Mouse (Mus musculus): Measurements from ENCODE around the gene Smo. TPM values are rescaled to one million over a fixed set of nuclear protein-coding genes. Genes with fewer than 3 reads are reported as not detected.

The Smo gene
- total RNA-seq, 2 experiments from 2014 or later, result 11.0 to 14.4 TPM

DNA sequence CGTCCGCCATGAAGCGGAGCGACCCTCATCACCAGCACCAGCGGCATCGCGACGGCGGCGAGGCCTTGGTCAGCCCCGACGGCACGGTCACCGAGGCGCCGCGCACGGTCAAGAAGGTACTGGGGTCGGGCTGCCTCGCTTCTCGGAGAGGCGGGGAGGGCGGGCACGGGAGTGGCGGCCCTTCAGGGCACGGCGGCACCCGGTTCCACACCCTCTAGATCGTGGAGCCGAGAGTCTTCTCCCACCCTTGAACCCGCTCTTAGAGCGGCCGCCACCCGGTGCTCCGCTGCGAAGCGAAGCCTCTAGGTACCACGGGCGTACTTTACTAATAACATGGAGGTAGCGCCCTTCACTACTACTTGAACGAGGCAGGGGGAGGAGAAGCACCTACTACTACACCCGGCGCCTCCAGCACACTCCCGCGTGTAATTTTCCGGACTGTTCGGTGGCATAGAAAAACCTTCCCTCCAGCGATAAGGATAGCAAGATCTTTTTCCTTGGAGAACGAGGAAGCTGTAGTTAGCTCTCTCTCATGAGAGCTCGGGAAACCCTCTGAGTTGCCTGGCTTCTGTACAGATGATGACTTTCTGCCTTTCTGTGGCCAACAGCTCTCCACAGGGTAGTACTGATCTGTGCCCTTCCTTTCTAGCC, 33.6 kb downstream of the Smo start:
- DNase-seq, result peak; percentile 18
- intact Hi-C loops (cut with DNase I; ENCODE audit: low total_unique reads), result no loop called here

DNA sequence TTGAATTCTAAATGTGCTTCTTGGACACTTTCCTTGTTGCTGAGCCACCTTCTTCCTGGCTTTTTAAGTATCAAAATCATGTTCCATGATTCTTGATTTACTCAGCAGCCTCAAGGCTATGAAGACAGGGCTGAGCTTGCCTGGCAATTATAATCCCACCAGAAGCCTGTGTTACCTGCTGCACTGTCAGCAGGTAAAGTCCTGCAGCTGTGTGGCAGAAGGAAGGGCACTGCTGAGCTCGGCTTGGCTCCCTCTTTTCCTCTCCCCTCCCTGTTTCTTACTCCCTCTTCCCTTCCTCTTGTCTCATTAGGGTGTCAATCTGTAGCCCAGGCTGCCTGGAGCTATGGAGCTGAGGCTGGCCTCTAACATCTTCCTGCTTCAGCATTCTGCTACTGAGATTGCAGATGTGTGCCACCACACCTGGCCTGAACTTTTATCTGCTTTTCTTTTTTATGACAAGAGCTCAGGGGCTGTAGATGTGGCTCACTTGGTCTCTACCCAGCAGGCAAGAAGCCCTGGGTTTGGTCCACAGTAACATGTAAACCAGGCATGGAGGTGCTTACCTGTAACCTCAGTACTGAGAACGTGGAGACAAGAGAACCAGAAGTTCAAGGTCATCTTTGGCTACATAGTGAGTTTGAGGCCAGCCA, 35.5 kb downstream of the Smo start:
- no peak for DNase-seq
- intact Hi-C loops (cut with DNase I; ENCODE audit: low total_unique reads), result no loop called here

DNA sequence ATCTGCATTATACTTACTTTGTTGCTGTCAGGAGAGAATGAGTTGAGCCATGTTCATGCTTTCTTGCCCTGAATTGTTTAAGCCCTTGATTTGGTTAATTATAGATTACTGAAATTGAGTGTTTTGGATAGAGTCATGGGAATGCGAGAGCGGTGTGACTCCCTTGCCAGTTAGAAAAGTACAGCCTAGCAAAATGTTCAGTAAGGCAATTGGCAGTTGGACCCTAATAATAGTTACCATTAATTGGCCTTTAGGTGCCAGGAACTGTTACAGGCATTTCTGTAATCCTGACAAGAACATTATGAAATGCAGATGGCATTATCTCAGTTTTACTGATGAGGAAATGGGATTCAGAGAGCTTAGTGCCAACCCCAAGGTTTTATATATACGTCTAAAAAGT, 36.9 kb downstream of the Smo start:
- intact Hi-C loops (cut with DNase I; ENCODE audit: low total_unique reads), result no loop called here
- DNase-seq, result no peak

DNA sequence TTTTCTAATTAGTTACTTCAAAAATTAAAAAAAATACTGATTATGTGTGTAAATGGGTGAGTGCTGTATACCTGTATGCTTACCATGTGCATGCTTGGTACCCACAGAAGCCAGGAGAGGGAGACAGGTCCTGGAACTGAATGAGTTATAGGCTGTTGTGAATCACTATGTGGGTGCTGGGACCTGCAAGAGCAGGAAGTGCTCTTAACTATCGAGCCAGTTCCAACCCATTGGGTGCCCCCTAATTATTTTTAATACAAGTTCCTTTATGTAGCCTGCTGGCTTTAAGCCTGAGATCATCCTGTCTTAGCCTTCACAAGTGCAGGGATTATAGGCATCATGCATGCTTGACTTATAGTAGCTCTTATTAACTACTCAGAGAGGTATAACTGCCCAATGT, 38.9 kb downstream of the Smo start:
- intact Hi-C loops (cut with DNase I; ENCODE audit: low total_unique reads), result no loop called here
- no peak for DNase-seq

DNA sequence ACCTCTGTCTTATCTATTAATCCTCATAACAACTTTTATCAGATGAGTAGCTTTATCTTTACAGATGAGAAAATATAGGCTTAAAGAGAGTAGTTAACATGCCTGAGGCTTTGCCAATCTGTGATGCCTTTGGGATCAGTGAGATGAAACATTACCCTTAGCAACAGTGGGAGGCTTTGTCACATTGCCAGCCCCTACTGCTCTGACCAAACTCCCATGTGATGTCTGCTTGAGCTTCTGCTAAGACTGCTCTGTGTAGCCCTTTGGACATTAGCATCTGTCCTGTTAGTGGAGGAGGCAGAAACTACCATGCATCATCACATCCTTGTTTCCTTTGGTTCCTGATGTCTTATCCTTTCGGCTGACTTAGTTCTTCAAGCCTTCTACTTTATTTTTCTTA, 40.3 kb downstream of the Smo start:
- DNase-seq, result no peak
- intact Hi-C loops (cut with DNase I; ENCODE audit: low total_unique reads), result no loop called here

DNA sequence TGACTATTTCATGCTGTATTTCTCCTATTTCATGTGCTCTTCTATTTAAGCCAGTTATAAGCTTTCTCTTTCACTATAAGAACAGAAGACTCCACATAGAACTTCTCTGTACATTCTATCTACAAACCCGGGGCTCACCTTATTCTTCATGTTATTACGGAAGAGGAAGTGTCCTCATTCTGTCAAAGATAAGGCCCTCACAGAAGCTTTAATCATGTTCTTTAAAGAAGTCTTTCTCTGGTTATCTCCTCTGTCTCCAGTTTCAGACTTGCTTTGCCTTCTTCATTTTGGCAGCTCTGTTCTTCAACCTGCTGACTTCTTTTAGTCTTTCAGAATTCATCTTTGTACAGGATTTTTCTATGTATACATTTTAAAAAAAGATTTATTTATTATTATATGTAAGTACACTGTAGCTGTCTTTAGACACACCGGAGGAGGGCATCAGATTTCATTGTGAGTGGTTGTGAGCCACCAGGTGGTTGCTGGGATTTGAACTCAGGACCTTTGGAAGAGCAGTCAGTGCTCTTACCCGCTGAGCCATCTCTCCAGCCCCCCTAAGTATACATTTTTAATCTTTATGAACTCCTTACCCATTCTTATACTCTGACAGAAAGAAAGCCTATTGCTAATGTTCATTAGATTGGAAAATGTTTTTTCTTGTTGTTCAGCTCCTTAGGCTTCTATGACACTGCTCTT, 41.4 kb downstream of the Smo start:
- DNase-seq, result no peak
- intact Hi-C loops (cut with DNase I; ENCODE audit: low total_unique reads), result no loop called here

DNA sequence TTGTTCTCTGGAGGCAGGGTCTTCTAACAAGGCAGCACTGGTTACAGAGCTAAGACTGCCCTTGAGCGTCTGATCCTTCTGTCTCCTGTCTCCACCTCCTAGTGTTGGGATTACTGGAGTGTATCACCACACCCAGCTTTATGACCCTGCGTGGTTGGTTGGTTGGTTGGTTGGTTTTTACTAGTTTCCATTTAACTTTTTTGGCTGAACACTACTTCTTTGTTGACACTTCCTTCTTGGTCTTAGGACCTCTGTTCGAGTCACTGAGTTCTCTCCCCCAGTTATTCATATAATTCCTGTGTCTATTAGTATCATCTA, 41.9 kb downstream of the Smo start:
- intact Hi-C loops (cut with DNase I; ENCODE audit: low total_unique reads), result no loop called here
- no peak for DNase-seq

DNA sequence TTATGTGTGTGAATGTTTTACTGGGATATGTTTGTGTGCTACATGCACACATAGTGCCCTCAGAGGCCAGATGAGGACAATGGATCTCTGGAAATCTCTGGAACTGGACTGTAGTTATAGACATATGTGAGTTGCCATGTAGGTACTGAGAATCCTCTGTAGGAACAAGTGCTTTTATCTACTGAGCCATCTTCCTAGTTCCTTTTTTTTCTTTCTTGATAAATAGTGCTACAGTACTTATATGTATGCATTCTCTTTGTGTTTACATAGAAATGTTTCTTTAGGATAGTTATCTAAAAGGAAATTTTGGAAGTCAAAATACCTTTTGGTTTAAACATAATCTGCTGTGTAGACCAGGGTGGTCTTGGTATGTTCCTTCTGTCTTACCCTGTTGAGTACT, 44.8 kb downstream of the Smo start:
- DNase-seq, result no peak
- intact Hi-C loops (cut with DNase I; ENCODE audit: low total_unique reads), result no loop called here

DNA sequence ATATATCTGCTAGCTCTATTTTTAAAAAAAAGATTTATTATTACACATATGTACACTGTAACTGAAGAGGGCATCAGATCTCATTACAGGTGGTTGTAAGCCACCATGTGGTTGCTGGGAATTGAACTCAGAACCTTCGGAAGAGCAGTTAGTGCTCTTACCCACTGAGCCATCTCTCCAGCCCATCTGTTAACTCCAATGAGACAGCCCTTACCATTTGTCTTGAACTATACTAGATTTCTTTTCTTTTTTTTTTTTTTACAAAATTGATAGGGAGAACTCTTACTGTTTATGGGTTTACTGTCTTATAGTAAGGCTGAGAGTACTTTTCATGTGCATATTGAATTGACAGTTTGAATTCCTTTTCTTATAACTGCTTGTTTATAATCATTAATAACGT, 45.3 kb downstream of the Smo start:
- no peak for DNase-seq
- intact Hi-C loops (cut with DNase I; ENCODE audit: low total_unique reads), result no loop called here

DNA sequence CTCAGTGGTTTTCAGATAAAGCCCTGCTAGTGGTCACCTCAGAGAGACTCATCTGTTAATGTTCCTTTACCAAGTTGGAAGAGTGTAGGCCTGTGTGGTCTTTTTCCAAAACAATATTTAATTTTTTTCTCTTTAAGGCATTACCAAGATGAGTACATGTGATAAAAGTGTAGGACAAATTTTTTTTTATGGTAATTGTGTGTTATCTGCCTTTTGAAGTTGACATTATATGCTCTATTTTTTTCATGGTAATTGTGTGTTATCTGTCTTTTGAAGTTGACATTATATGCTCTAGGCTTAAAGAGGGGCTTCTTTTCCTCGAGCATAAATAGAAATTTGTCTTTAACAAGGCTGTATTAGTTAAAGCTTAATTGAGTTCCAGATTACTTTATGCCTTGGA, 46.9 kb downstream of the Smo start:
- DNase-seq, result no peak
- intact Hi-C loops (cut with DNase I; ENCODE audit: low total_unique reads), result no loop called here

DNA sequence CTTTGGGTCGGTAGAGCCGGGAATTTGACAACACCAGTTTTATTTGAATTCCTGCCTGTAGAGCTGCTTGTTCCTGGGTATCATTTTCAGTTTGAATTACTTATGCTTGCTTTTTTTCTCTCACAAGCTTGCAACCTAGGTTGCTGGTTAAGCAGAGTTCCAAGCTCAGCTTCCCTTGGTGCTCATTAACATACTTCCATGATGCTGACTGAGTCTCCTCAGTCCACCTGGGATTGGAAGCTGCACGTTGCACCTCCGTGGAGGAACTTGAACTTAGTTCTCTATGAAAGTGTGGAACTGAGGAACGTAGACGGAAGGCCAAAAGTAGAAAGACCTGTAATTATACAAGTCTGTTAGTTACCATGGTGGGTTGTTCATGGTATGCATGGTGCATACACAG, 48.7 kb downstream of the Smo start:
- intact Hi-C loops (cut with DNase I; ENCODE audit: low total_unique reads), result no loop called here
- DNase-seq, result no peak

DNA sequence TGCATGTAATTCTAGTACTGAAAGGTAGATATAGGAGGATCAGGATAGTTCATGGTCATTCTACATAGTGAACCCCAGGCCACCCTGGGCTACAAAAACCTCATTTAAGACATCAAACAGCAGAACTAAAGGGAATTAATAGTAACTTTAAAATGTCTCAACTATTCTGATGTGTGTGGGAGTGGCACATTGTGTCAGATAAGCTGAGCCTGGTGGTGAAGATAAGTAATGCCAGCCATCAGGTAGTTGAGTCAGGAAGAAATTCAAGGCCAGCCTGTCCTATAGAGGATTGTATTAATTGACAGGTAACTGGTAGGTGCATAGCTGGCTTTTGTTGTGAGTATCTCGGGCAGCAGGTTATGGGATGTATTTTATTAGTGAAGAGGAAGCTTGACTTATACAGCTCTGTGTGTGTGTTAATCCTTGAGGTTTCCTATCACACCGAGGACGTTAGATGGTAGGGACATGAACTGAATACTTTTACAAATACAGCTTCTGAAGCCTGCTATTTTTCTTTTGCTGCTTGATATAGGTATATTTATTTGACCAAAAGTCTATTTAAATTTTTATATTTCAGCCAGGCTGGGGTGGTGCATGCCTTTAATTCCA, 49.2 kb downstream of the Smo start:
- intact Hi-C loops (cut with DNase I; ENCODE audit: low total_unique reads), result no loop called here
- no peak for DNase-seq

DNA sequence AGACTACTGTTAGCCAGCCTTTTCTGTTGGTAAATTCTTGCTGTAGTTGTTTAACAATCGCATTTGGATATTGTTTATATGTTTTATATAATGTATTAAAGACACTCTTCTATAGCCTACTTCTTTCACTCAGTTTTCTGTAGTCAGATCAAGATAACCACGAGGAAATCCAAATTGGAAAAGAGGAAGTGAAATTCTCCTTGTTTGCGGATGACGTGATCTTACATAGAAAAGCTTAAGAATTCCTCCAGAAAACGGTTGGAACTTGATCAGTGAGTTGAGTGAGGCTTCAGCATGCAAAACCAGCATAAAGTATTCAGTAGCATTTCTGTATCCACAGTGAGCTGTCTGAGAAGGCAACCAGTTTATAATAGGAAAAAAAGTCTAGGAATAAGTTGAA, 50.5 kb downstream of the Smo start:
- DNase-seq, result no peak
- intact Hi-C loops (cut with DNase I; ENCODE audit: low total_unique reads), result no loop called here

DNA sequence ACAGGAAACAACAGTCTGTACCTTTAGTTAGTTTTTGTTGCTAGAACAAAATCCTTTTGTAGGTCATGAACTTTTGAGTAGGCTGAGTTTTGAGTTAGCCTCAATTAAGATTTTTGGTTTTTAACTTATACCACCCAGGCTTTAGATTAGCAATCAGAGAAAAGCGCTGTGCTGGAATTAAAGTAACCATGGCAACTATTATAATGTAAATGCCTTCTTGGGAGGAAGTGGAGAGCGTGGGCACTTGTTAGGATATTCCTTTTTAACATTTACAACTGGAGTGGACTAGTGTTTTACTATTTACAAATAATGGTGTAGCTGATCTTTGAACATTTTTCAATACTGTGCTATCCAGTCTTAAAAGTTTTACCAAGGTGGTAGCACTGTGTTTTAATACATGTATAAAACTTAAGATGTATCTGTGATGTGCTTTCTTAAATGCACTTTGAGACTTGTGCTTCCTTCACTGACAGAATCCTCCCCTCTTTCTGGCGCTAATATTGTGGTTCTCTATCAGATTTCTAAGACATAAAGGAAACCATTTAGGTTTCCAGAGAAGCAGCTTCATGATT, 53.6 kb downstream of the Smo start:
- no peak for DNase-seq
- intact Hi-C loops (cut with DNase I; ENCODE audit: low total_unique reads), result no loop called here

DNA sequence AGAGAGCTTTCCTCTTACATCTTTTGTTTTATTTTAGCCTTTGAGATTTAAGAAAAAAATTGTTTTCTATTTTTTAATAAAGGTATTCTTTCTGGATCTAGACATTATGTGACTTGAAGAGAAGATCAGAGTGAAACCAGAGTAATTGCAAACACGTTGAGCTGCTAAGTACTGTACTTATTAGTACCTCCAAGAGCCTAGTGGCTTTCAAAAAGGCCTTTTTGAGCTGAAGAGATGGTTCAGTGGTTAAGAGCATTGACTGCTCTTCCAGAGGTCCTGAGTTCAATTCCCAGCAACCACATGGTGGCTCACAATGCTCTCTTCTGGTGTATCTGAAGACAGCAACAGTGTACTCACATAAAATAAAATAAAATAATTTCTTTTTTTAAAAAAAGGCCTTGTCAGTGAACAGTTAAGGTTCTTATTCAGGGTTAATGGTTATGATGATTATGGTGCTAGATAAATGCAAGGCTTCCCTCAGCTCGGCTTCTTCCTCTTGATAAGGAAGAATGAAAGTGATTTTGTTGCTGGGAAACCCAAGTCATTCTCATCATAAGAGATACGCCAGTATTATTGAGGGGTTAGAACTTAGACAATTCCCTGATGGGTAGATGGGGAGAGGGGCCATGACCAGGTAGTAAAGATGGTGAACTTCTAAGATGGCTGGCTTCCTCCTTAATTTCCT, 54.9 kb downstream of the Smo start:
- intact Hi-C loops (cut with DNase I; ENCODE audit: low total_unique reads), result no loop called here
- no peak for DNase-seq

DNA sequence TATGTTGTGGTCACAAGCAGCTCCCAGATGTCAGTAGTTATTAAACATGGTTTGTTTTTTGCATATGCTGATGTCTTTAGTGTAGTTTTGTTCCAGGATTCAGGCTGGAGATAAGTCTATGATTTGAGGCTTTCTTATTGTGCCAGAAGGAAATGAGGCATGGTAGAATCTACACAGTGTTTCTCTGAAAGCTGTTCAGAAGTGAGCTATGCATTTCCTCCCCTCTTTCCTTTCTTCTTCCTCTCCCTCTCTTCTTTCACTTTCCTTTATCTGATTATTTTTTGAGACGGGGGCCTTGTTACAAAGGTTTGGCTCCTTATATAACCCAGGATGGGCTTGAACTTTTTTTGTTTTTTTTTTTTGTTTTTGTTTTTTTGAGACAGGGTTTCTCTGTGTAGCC, 58.2 kb downstream of the Smo start:
- DNase-seq, result no peak
- intact Hi-C loops (cut with DNase I; ENCODE audit: low total_unique reads), result no loop called here

DNA sequence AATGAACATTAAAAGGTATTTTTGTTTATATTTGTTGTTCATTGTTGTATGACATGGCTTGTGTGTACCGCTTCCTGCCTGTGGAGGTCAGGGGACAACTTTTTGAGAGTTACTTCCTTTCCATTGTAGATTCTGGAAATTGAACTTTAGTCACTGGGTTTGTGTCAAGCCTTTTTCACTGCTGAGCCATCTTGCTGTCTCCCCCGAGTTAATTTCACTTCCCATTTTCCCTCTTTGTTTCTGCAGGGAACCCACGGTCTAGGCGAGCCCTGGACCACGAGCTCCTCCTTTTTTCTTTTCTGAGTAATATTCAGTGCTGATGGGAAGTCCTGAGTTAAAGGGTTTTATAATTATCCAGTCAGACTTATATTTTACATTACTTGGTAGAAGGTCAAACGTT, 59.3 kb downstream of the Smo start:
- DNase-seq, result no peak
- intact Hi-C loops (cut with DNase I; ENCODE audit: low total_unique reads), result no loop called here

DNA sequence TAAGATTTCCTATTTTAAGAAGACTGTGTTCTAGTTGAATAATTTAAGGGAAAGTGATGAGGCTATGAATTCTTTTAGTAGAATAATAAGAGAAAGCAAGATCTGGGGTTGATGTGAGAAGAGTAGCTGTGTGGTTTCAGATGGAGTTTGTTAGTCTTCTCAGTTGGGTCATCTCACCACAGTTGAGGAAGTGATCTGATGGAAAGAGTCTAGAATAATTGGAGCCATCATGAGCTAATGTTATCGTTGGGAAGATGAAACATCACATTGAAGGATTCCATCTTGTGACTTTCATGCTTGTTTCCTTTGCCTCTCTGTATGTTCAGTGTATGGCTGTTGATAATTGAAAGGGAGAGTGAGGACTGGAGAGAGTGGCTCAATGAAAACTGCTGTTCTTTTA, 67.7 kb downstream of the Smo start:
- no peak for DNase-seq
- intact Hi-C loops (cut with DNase I; ENCODE audit: low total_unique reads), result no loop called here

DNA sequence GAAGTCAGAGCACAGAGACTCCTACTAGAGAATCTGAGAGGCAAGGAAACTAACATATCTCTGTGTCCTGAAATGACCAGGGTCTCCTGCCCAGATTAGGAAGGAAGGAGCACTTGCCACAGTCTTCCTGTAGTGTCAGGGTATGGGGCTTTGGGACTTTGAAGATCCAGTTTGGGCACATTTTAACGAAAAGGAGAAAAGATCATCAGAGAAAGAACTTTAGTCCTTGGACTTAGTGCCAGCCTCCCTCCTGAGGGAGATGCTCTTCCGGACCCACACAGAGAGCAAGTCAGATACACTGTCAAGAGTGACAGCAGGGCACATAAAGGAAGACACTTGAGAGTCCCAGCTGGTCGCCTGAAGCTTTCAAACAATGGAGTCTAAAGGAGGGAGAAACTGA, 68.7 kb downstream of the Smo start:
- intact Hi-C loops (cut with DNase I; ENCODE audit: low total_unique reads), result no loop called here
- no peak for DNase-seq

DNA sequence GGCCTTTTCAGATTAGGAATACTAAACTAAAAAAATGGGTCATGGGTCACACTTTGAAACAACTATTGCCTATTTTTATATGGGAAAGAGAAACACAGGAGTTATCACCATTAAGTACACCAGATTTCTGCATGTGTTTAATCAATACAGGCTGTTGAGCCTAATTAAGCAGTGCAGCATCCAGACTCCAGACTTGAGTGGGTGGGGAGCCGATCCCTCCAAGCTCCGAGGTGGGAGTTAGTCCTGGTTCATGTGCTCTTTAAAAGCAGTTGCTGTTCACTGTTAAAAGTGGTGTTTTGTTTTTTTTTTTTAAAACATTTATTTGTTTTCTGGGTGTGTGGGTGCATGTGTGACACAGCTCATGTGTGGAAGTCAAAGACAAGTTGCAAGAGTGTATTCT, 70.1 kb downstream of the Smo start:
- intact Hi-C loops (cut with DNase I; ENCODE audit: low total_unique reads), result no loop called here
- DNase-seq, result no peak

Data from gastrocnemius, postnatal 14 days (tissue).